Mouse (Mus musculus) midbrain, embryonic 14.5 days (tissue): ENCODE measurements around the gene BC049715. TPM values are rescaled to one million over a fixed set of nuclear protein-coding genes. Genes with fewer than 3 reads are reported as not detected.
"Not testable (repeated sequence)": the region's sequence is repeated elsewhere in the genome, so short reads cannot be mapped to it uniquely, and the experiment has no call there.

Experiments
- ATAC-seq: fragments of 200-750 bp; cut with Nextera tagmentation; 2 replicates; pipeline ENCODE4 v1.8.0; 2017; ENCODE audit warnings: moderate number of reproducible peaks, moderate library complexity; ENCODE audit not compliant: low FRiP score, low TSS enrichment
- DNase-seq: peaks from one replicate; pipeline ENCODE4 v3.0.0-alpha.2; 2015
- H3K27ac ChIP-seq: fragments of 300-500 bp; sonication (generic); replicated peaks from 2 replicates; pipeline ENCODE4 v1.5.1; 2014; ENCODE audit warnings: mild to moderate bottlenecking, low read depth, low read length, moderate library complexity
- H3K27me3 ChIP-seq: fragments of 300-500 bp; sonication (generic); 2 replicates; pipeline ENCODE4 v1.6.1; 2014; ENCODE audit warnings: low read length, control low read depth, mixed read lengths; ENCODE audit not compliant: control insufficient read depth, insufficient read depth
- H3K36me3 ChIP-seq: fragments of 300-500 bp; sonication (generic); 2 replicates; pipeline ENCODE4 v1.6.1; 2014; ENCODE audit warnings: low read length, control low read depth; ENCODE audit not compliant: control insufficient read depth, insufficient read depth
- H3K4me1 ChIP-seq: fragments of 300-500 bp; sonication (generic); 2 replicates; pipeline ENCODE4 v1.6.1; 2014; ENCODE audit warnings: mild to moderate bottlenecking, antibody characterized with exemption, low read length, control low read depth; ENCODE audit not compliant: control insufficient read depth, insufficient read depth
- H3K4me2 ChIP-seq: fragments of 300-500 bp; sonication (generic); 2 replicates; pipeline ENCODE4 v1.6.1; 2014; ENCODE audit warnings: mild to moderate bottlenecking, low read length, moderate library complexity
- H3K4me3 ChIP-seq: fragments of 300-500 bp; sonication (generic); replicated peaks from 2 replicates; pipeline ENCODE4 v1.5.1; 2014; ENCODE audit warnings: low read depth, low read length
- H3K9ac ChIP-seq: fragments of 300-500 bp; sonication (generic); replicated peaks from 2 replicates; pipeline ENCODE4 v1.6.1; 2014; ENCODE audit warnings: mild to moderate bottlenecking, low read length, moderate library complexity
- H3K9me3 ChIP-seq: fragments of 300-500 bp; sonication (generic); 2 replicates; pipeline ENCODE4 v1.6.1; 2016; ENCODE audit warnings: low read length, control low read depth, mixed read lengths; ENCODE audit not compliant: control insufficient read depth
- WGBS: fragments of 180-500 bp; shearing (Covaris S2); extraction: QIAGEN DNeasy Blood & Tissue Kit; methylation state at CpG from one replicate; pipeline ENCODE4 v1.1.7; 2014; 5-methylcytosine and 5-hydroxymethylcytosine counted together
- polyA plus RNA-seq: library from polyadenylated mRNA; unstranded; fragments of >200 nt; fragmentation: Nextera tagmentation; extraction: Ambion mirVana; gene quantifications from 2 replicates; pipeline ENCODE4 v1.2.1, GENCODE M21; 2014

BC049715 gene
- polyA plus RNA-seq, 1 experiment from 2014 or later: 1.6 TPM

- H3K4me3 ChIP-seq: no peak overlapping the region
- 89% methylated on average over 5 of the region's 5 CpGs for WGBS
- H3K36me3 ChIP-seq: no peaks in the 10 kb centered on the region
Measured at GRCm38 (mm10) chr6:136865360-136865759, 37.9 kb downstream of the BC049715 start.

GRCm38 (mm10) chr6:136866150-136866549 lies 38.7 kb downstream of the BC049715 start:
- Histone ChIP-seq H3K27me3 (no peaks in the 10 kb centered on the region), H3K4me2 (no peak overlapping the region), H3K4me3 (no peak overlapping the region), H3K9ac (no peak overlapping the region), H3K9me3 (no peaks in the 10 kb centered on the region), H3K36me3 (no peaks in the 10 kb centered on the region), H3K27ac (no peak overlapping the region), H3K4me1 (no peaks in the 10 kb centered on the region)
- DNase-seq (no peak), ATAC-seq (no peak)
- 82% methylated on average over 4 of the region's 4 CpGs for WGBS

More at GRCm38 (mm10) chr6:136865360-136865759, 37.9 kb downstream of the BC049715 start:
- Histone ChIP-seq H3K9me3 (no peaks in the 10 kb centered on the region), H3K9ac (no peak overlapping the region), H3K4me2 (no peak overlapping the region), H3K27ac (no peak overlapping the region), H3K27me3 (no peaks in the 10 kb centered on the region), H3K4me1 (no peaks in the 10 kb centered on the region)
- DNase-seq (no peak), ATAC-seq (no peak)

- H3K9ac ChIP-seq: no peak overlapping the region
- DNase-seq (no peak), ATAC-seq (no peak)
- H3K4me1 ChIP-seq: no peaks in the 10 kb centered on the region
- no peaks in the 10 kb centered on the region for H3K9me3 ChIP-seq
- WGBS: 84% methylated on average over 5 of the region's 5 CpGs
- no peaks in the 10 kb centered on the region for H3K36me3 ChIP-seq
- no peaks in the 10 kb centered on the region for H3K27me3 ChIP-seq
- no peak overlapping the region for H3K27ac ChIP-seq
- H3K4me3 ChIP-seq: no peak overlapping the region
- no peak overlapping the region for H3K4me2 ChIP-seq
Measured at GRCm38 (mm10) chr6:136868921-136869320, 41.5 kb downstream of the BC049715 start.

- Histone ChIP-seq H3K9ac (no peak overlapping the region), H3K27ac (no peak overlapping the region), H3K9me3 (no peaks in the 10 kb centered on the region), H3K27me3 (no peaks in the 10 kb centered on the region), H3K4me2 (0 out of 2 replicates have a peak overlapping the region, but pooled peaks have one; percentile 2), H3K36me3 (no peaks in the 10 kb centered on the region), H3K4me1 (no peaks in the 10 kb centered on the region), H3K4me3 (no peak overlapping the region)
- ATAC-seq (no peak), DNase-seq (peak; percentile 59)
- 50% methylated on average over 8 of the region's 8 CpGs for WGBS
Measured at GRCm38 (mm10) chr6:136874599-136874998, 47.2 kb downstream of the BC049715 start.

- H3K36me3 ChIP-seq: no peaks in the 10 kb centered on the region
- H3K27me3 ChIP-seq: no peaks in the 10 kb centered on the region
- 0 out of 2 replicates have a peak within 1 kb of the TSS, but pooled peaks have one; percentile 2 for H3K4me2 ChIP-seq
- no peak within 1 kb of the TSS for H3K4me3 ChIP-seq
- H3K9me3 ChIP-seq: no peaks in the 10 kb centered on the region
- WGBS: 67% methylated on average over 9 of the region's 9 CpGs
- H3K9ac ChIP-seq: no peak within 1 kb of the TSS
- ATAC-seq (no peak), DNase-seq (no peak)
- H3K4me1 ChIP-seq: no peaks in the 10 kb centered on the region
- no peak within 1 kb of the TSS for H3K27ac ChIP-seq
Measured at GRCm38 (mm10) chr6:136875670-136876069, 48.2 kb downstream of the BC049715 start, which contains the start of gene Mgp. Gene Mgp, minus strand, starts transcription at chr6:136875823.

GRCm38 (mm10) chr6:136881678-136882077 lies 54.3 kb downstream of the BC049715 start:
- Histone ChIP-seq H3K36me3 (no peaks in the 10 kb centered on the region), H3K9me3 (no peaks in the 10 kb centered on the region), H3K27me3 (no peaks in the 10 kb centered on the region), H3K4me2 (no peak overlapping the region), H3K9ac (no peak overlapping the region), H3K4me1 (no peaks in the 10 kb centered on the region), H3K4me3 (no peak overlapping the region), H3K27ac (no peak overlapping the region)
- ATAC-seq (no peak), DNase-seq (no peak)
- whole genome bisulfite sequencing: 82% methylated on average over 8 of the region's 8 CpGs

- ATAC-seq: no peak
- H3K9me3 ChIP-seq: no peaks in the 10 kb centered on the region
- H3K9ac ChIP-seq: no peak overlapping the region
- WGBS: 85% methylated on average over 3 of the region's 3 CpGs
- no peak for DNase-seq
- H3K4me1 ChIP-seq: no peaks in the 10 kb centered on the region
- no peak overlapping the region for H3K4me2 ChIP-seq
- H3K27me3 ChIP-seq: no peaks in the 10 kb centered on the region
- no peak overlapping the region for H3K4me3 ChIP-seq
- H3K27ac ChIP-seq: no peak overlapping the region
- H3K36me3 ChIP-seq: no peaks in the 10 kb centered on the region
Measured at GRCm38 (mm10) chr6:136883431-136883915, 56.0 kb downstream of the BC049715 start.

- 92% methylated on average over 6 of the region's 6 CpGs for WGBS
- Histone ChIP-seq H3K4me2 (no peak overlapping the region), H3K4me1 (no peaks in the 10 kb centered on the region), H3K27me3 (no peaks in the 10 kb centered on the region), H3K9me3 (no peaks in the 10 kb centered on the region), H3K4me3 (no peak overlapping the region), H3K27ac (no peak overlapping the region), H3K36me3 (no peaks in the 10 kb centered on the region), H3K9ac (no peak overlapping the region)
- no peak for DNase-seq
- no peak for ATAC-seq
Measured at GRCm38 (mm10) chr6:136883961-136884360, 56.5 kb downstream of the BC049715 start.

- not testable (repeated sequence) for H3K27ac ChIP-seq, H3K4me2 ChIP-seq, H3K9ac ChIP-seq, H3K36me3 ChIP-seq, DNase-seq, ATAC-seq, H3K4me3 ChIP-seq, H3K9me3 ChIP-seq, H3K4me1 ChIP-seq, H3K27me3 ChIP-seq
- 54% methylated on average over 1 of the region's 1 CpGs for WGBS
Measured at GRCm38 (mm10) chr6:136884766-136885165, 57.3 kb downstream of the BC049715 start.
